Mouse (Mus musculus) intestine, embryonic 16.5 days (tissue): ENCODE measurements around the gene Tmod3. TPM values are rescaled to one million over a fixed set of nuclear protein-coding genes. Genes with fewer than 3 reads are reported as not detected.

Experiments
- ATAC-seq: fragments of 200-750 bp; cut with Nextera tagmentation; 2 replicates; pipeline ENCODE4 v1.8.0; 2017; ENCODE audit warnings: moderate TSS enrichment, moderate library complexity
- H3K27ac ChIP-seq: fragments of 300-500 bp; sonication (generic); 2 replicates; pipeline ENCODE4 v1.5.1; 2014; ENCODE audit warnings: mild to moderate bottlenecking, low read length
- H3K27me3 ChIP-seq: fragments of 300-500 bp; sonication (generic); replicated peaks from 2 replicates; pipeline ENCODE4 v1.6.1; 2014; ENCODE audit warnings: low read length, control low read depth, mixed read lengths; ENCODE audit not compliant: control insufficient read depth, insufficient read depth
- H3K36me3 ChIP-seq: fragments of 300-500 bp; sonication (generic); 2 replicates; pipeline ENCODE4 v1.6.1; 2014; ENCODE audit warnings: low read length, control low read depth; ENCODE audit not compliant: control insufficient read depth, insufficient read depth
- H3K4me1 ChIP-seq: fragments of 300-500 bp; sonication (generic); 2 replicates; pipeline ENCODE4 v1.6.1; 2014; ENCODE audit warnings: low read length, control low read depth, mixed read lengths; ENCODE audit not compliant: control insufficient read depth, insufficient read depth
- H3K4me2 ChIP-seq: fragments of 300-500 bp; sonication (generic); 2 replicates; pipeline ENCODE4 v1.6.1; 2014; ENCODE audit warnings: low read depth, low read length, control low read depth
- H3K4me3 ChIP-seq: fragments of 300-500 bp; sonication (generic); 2 replicates; pipeline ENCODE4 v1.5.1; 2014; ENCODE audit warnings: mild to moderate bottlenecking, low read length
- H3K9ac ChIP-seq: fragments of 300-500 bp; sonication (generic); 2 replicates; pipeline ENCODE4 v1.6.1; 2014; ENCODE audit warnings: low read depth, low read length
- H3K9me3 ChIP-seq: fragments of 300-500 bp; sonication (generic); 2 replicates; pipeline ENCODE4 v1.6.1; 2016; ENCODE audit warnings: low read length, control low read depth; ENCODE audit not compliant: control insufficient read depth
- WGBS: fragments of 180-500 bp; shearing (Covaris S2); extraction: QIAGEN DNeasy Blood & Tissue Kit; methylation state at CpG from one replicate; pipeline ENCODE4 v1.1.7; 2014; 5-methylcytosine and 5-hydroxymethylcytosine counted together
- polyA plus RNA-seq: library from polyadenylated mRNA; unstranded; fragments of >200 nt; fragmentation: Nextera tagmentation; extraction: Ambion mirVana; gene quantifications from 2 replicates; pipeline ENCODE4 v1.2.1, GENCODE M21; 2015

Tmod3 gene
- polyA plus RNA-seq, result 102 and 104 TPM in 2 replicates

GRCm38 (mm10) chr9:75559512-75560012 is at the start of gene Tmod3:
Tmod3 (minus strand) TSS chr9:75559657.
- peak; percentile 97 for ATAC-seq
- Histone ChIP-seq H3K4me2 (peak within 1 kb of the TSS; percentile 73), H3K27me3 (no peaks in the 10 kb centered on the region), H3K9ac (peak within 1 kb of the TSS; percentile 90), H3K36me3 (no peaks in the 10 kb centered on the region), H3K4me1 (peaks cover 11% of the 10 kb centered on the region), H3K27ac (peak within 1 kb of the TSS; percentile 95), H3K4me3 (peak within 1 kb of the TSS; percentile 96), H3K9me3 (no peaks in the 10 kb centered on the region)
- 2% methylated on average over 21 of the region's 21 CpGs for WGBS

- no peak for ATAC-seq
- no peaks in the 10 kb centered on the region for H3K36me3 ChIP-seq
- H3K4me3 ChIP-seq, result no peak overlapping the region
Measured at GRCm38 (mm10) chr9:75607496-75607895, 48.0 kb upstream of the Tmod3 start.

GRCm38 (mm10) chr9:75601510-75601909 is 42.1 kb upstream of the Tmod3 start:
- H3K36me3 ChIP-seq, result no peaks in the 10 kb centered on the region
- H3K9me3 ChIP-seq, result no peaks in the 10 kb centered on the region
- no peaks in the 10 kb centered on the region for H3K27me3 ChIP-seq
- WGBS, result 18% methylated on average over 12 of the region's 12 CpGs
- H3K4me2 ChIP-seq, result peak overlapping the region; percentile 30
- ATAC-seq, result no peak
- no peak overlapping the region for H3K9ac ChIP-seq
- no peak overlapping the region for H3K4me3 ChIP-seq
- 0 out of 2 replicates have a peak, but pooled peaks cover 4% of the 10 kb centered on the region for H3K4me1 ChIP-seq
- no peak overlapping the region for H3K27ac ChIP-seq

More at GRCm38 (mm10) chr9:75607496-75607895, 48.0 kb upstream of the Tmod3 start:
- Histone ChIP-seq H3K4me2 (no peak overlapping the region), H3K27me3 (peaks cover 7% of the 10 kb centered on the region; the same call in 1 of the 2 replicates), H3K4me1 (peaks cover 5% of the 10 kb centered on the region; the same call in 1 of the 2 replicates), H3K9ac (no peak overlapping the region), H3K9me3 (no peaks in the 10 kb centered on the region), H3K27ac (no peak overlapping the region)
- WGBS, result 86% methylated on average over 4 of the region's 4 CpGs

- Histone ChIP-seq H3K36me3 (no peaks in the 10 kb centered on the region), H3K27ac (no peak overlapping the region), H3K9me3 (no peaks in the 10 kb centered on the region), H3K4me2 (no peak overlapping the region), H3K4me1 (0 out of 2 replicates have a peak, but pooled peaks cover 4% of the 10 kb centered on the region), H3K27me3 (no peaks in the 10 kb centered on the region), H3K4me3 (no peak overlapping the region), H3K9ac (no peak overlapping the region)
- 0 out of 2 replicates have a peak, but pooled peaks have one; percentile 21 for ATAC-seq
- WGBS, result 68% methylated on average over 7 of the region's 7 CpGs
Measured at GRCm38 (mm10) chr9:75600166-75600934, 40.9 kb upstream of the Tmod3 start.

- no peaks in the 10 kb centered on the region for H3K36me3 ChIP-seq
- no peaks in the 10 kb centered on the region for H3K9me3 ChIP-seq
- H3K27ac ChIP-seq, result no peak overlapping the region
- H3K4me1 ChIP-seq, result 0 out of 2 replicates have a peak, but pooled peaks cover 4% of the 10 kb centered on the region
- H3K9ac ChIP-seq, result no peak overlapping the region
- ATAC-seq, result peak; percentile 52
- no peaks in the 10 kb centered on the region for H3K27me3 ChIP-seq
- H3K4me2 ChIP-seq, result no peak overlapping the region
- H3K4me3 ChIP-seq, result no peak overlapping the region
- WGBS, result 42% methylated on average over 5 of the region's 5 CpGs
Measured at GRCm38 (mm10) chr9:75599191-75599841, 39.9 kb upstream of the Tmod3 start.

- no peaks in the 10 kb centered on the region for H3K36me3 ChIP-seq
- H3K9ac ChIP-seq, result no peak overlapping the region
- no peaks in the 10 kb centered on the region for H3K27me3 ChIP-seq
- 88% methylated on average over 4 of the region's 4 CpGs for WGBS
- H3K4me2 ChIP-seq, result no peak overlapping the region
- ATAC-seq, result no peak
- no peaks in the 10 kb centered on the region for H3K9me3 ChIP-seq
- H3K4me3 ChIP-seq, result no peak overlapping the region
- 0 out of 2 replicates have a peak, but pooled peaks cover 4% of the 10 kb centered on the region for H3K4me1 ChIP-seq
- no peak overlapping the region for H3K27ac ChIP-seq
Measured at GRCm38 (mm10) chr9:75597596-75597995, 38.1 kb upstream of the Tmod3 start.

- no peak overlapping the region for H3K4me2 ChIP-seq
- H3K27ac ChIP-seq, result no peak overlapping the region
- H3K27me3 ChIP-seq, result no peaks in the 10 kb centered on the region
- ATAC-seq, result no peak
- H3K36me3 ChIP-seq, result no peaks in the 10 kb centered on the region
- 88% methylated on average over 13 of the region's 13 CpGs for WGBS
- H3K4me1 ChIP-seq, result 0 out of 2 replicates have a peak, but pooled peaks cover 4% of the 10 kb centered on the region
- H3K9ac ChIP-seq, result no peak overlapping the region
- H3K9me3 ChIP-seq, result no peaks in the 10 kb centered on the region
- no peak overlapping the region for H3K4me3 ChIP-seq
Measured at GRCm38 (mm10) chr9:75597036-75597435, 37.6 kb upstream of the Tmod3 start.

GRCm38 (mm10) chr9:75593481-75593880 is 34.0 kb upstream of the Tmod3 start:
- Histone ChIP-seq H3K4me3 (no peak overlapping the region), H3K4me2 (no peak overlapping the region), H3K9me3 (no peaks in the 10 kb centered on the region), H3K27me3 (no peaks in the 10 kb centered on the region), H3K27ac (no peak overlapping the region), H3K4me1 (no peaks in the 10 kb centered on the region), H3K36me3 (no peaks in the 10 kb centered on the region; the same call in 1 of the 2 replicates), H3K9ac (no peak overlapping the region)
- WGBS, result 88% methylated on average over 5 of the region's 5 CpGs
- ATAC-seq, result no peak
